Mouse (Mus musculus) hindbrain, embryonic 15.5 days (tissue): ENCODE measurements around the gene Cwc27. TPM values are rescaled to one million over a fixed set of nuclear protein-coding genes. Genes with fewer than 3 reads are reported as not detected.

Source experiments
- ATAC-seq: fragments of 200-750 bp; cut with Nextera tagmentation; 2 replicates; pipeline ENCODE4 v1.8.0; 2017; ENCODE audit warnings: low read depth, moderate number of reproducible peaks, moderate TSS enrichment; ENCODE audit not compliant: low FRiP score
- H3K27ac ChIP-seq: fragments of 300-500 bp; sonication (generic); replicated peaks from 2 replicates; pipeline ENCODE4 v1.5.1; 2015; ENCODE audit warnings: mild to moderate bottlenecking, inconsistent platforms
- H3K27me3 ChIP-seq: fragments of 300-500 bp; sonication (generic); 2 replicates; pipeline ENCODE4 v1.6.1; 2015; ENCODE audit warnings: control low read depth, inconsistent platforms
- H3K36me3 ChIP-seq: fragments of 300-500 bp; sonication (generic); 2 replicates; pipeline ENCODE4 v1.6.1; 2015; ENCODE audit warnings: control low read depth, inconsistent platforms
- H3K4me1 ChIP-seq: fragments of 300-500 bp; sonication (generic); replicated peaks from 2 replicates; pipeline ENCODE4 v1.6.1; 2015; ENCODE audit warnings: control low read depth, inconsistent platforms
- H3K4me2 ChIP-seq: fragments of 300-500 bp; sonication (generic); 2 replicates; pipeline ENCODE4 v1.6.1; 2015; ENCODE audit warnings: moderate library complexity, mild to moderate bottlenecking, inconsistent platforms
- H3K4me3 ChIP-seq: fragments of 300-500 bp; sonication (generic); 2 replicates; pipeline ENCODE4 v1.5.1; 2015; ENCODE audit warnings: mild to moderate bottlenecking, inconsistent platforms
- H3K9ac ChIP-seq: fragments of 300-500 bp; sonication (generic); 2 replicates; pipeline ENCODE4 v1.6.1; 2015; ENCODE audit warnings: inconsistent platforms
- H3K9me3 ChIP-seq: fragments of 300-500 bp; sonication (generic); 2 replicates; pipeline ENCODE4 v1.6.1; 2016; ENCODE audit warnings: control low read depth, inconsistent platforms
- WGBS: fragments of 180-500 bp; shearing (Covaris S2); methylation state at CpG from one replicate; pipeline ENCODE4 v1.1.7; 2015; 5-methylcytosine and 5-hydroxymethylcytosine counted together
- polyA plus RNA-seq: library from polyadenylated mRNA; unstranded; fragments of >200 nt; fragmentation: Nextera tagmentation; extraction: Ambion mirVana; gene quantifications from 2 replicates; pipeline ENCODE4 v1.2.1, GENCODE M21; 2015

Cwc27 gene
- polyA plus RNA-seq, 1 experiment from 2014 or later = 19.9 TPM

- Histone ChIP-seq H3K4me1 (no peaks in the 10 kb centered on the region), H3K4me2 (no peak overlapping the region), H3K27ac (no peak overlapping the region), H3K9ac (no peak overlapping the region), H3K9me3 (no peaks in the 10 kb centered on the region), H3K4me3 (no peak overlapping the region), H3K36me3 (no peaks in the 10 kb centered on the region), H3K27me3 (no peaks in the 10 kb centered on the region)
- 93% methylated on average over 4 of the region's 4 CpGs for WGBS
- no peak for ATAC-seq
Observed at GRCm38 (mm10) chr13:104762401-104762800, 54.5 kb downstream of the Cwc27 start.

DNA sequence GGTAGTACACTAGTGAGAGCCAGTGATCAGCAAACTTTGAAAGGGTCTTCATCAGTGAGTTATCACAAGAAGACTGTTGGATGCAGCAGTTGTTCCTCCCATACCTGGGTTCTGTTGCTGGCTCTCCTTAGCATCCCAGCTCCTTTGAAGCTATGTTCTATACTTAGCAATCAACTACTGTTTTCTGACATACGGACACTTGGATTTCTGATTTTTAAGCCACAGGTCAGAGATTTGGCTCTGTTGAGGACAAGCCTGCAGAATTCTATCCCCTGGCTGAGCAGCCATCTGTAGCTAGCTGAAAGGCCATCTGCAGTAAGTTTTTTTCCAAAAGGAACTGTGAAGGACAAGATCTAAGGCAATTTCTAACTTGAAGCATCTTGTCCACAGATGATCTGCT lies 57.6 kb downstream of the Cwc27 start:
- ATAC-seq = no peak
- H3K27me3 ChIP-seq = no peaks in the 10 kb centered on the region
- H3K9ac ChIP-seq = no peak overlapping the region
- no peak overlapping the region for H3K4me3 ChIP-seq
- no peak overlapping the region for H3K27ac ChIP-seq
- WGBS = 100% methylated on average over 1 of the region's 1 CpGs
- H3K36me3 ChIP-seq = no peaks in the 10 kb centered on the region
- H3K4me1 ChIP-seq = no peaks in the 10 kb centered on the region
- H3K4me2 ChIP-seq = no peak overlapping the region
- no peaks in the 10 kb centered on the region for H3K9me3 ChIP-seq

GRCm38 (mm10) chr13:104747032-104747431 lies 69.9 kb downstream of the Cwc27 start:
- no peaks in the 10 kb centered on the region for H3K36me3 ChIP-seq
- no peak overlapping the region for H3K4me2 ChIP-seq
- H3K4me1 ChIP-seq = no peaks in the 10 kb centered on the region
- H3K27ac ChIP-seq = no peak overlapping the region
- H3K9ac ChIP-seq = no peak overlapping the region
- no peaks in the 10 kb centered on the region for H3K27me3 ChIP-seq
- no peaks in the 10 kb centered on the region for H3K9me3 ChIP-seq
- H3K4me3 ChIP-seq = no peak overlapping the region
- no peak for ATAC-seq

GRCm38 (mm10) chr13:104742866-104743265 lies 74.1 kb downstream of the Cwc27 start:
- no peak overlapping the region for H3K4me3 ChIP-seq
- 79% methylated on average over 4 of the region's 4 CpGs for WGBS
- H3K9me3 ChIP-seq = no peaks in the 10 kb centered on the region
- H3K4me1 ChIP-seq = no peaks in the 10 kb centered on the region
- H3K4me2 ChIP-seq = no peak overlapping the region
- H3K9ac ChIP-seq = no peak overlapping the region
- no peak for ATAC-seq
- no peaks in the 10 kb centered on the region for H3K27me3 ChIP-seq
- no peaks in the 10 kb centered on the region for H3K36me3 ChIP-seq
- H3K27ac ChIP-seq = no peak overlapping the region

DNA sequence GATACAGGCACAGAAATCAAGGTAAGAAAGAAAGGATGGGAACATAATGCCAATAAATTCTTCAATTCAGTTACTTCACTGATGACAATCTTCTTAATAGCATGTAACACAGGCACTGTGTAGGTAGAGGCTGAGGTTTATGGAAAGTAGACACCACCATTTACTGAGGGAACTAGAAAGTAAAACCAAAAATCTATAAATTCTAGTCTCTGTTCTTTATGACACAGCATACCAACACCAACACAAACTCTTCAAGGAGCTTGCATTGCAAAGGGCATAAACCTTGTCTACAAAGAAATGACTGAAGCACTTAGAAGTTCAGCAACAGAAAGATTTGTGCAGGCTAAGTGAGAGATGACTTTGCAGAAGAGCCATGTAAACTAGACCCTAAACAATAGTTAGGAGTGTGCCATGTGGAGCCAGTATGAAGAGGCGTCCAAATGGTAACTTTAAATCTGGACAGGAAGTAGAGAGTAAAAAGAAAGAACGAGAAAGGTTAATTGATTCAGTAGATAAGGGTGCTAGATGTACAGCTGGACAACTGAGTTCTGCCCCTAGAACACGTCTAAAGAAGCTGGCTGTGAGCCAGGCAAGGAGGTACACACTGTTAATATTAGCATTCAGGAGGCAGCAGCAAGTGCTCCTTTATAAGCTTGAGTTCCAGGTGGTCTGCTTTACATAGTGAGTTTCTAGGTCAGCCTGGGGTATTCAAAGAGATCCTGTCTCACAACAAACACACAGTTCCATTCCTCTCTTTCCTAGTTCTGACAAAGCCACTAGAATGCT lies 87.5 kb downstream of the Cwc27 start:
- H3K27ac ChIP-seq = no peak overlapping the region
- no peak overlapping the region for H3K4me3 ChIP-seq
- no peak for ATAC-seq
- no peaks in the 10 kb centered on the region for H3K4me1 ChIP-seq
- H3K9me3 ChIP-seq = no peaks in the 10 kb centered on the region
- 0 out of 2 replicates have a peak, but pooled peaks cover 5% of the 10 kb centered on the region for H3K36me3 ChIP-seq
- 67% methylated on average over 3 of the region's 3 CpGs for WGBS
- no peak overlapping the region for H3K9ac ChIP-seq
- H3K4me2 ChIP-seq = no peak overlapping the region
- H3K27me3 ChIP-seq = no peaks in the 10 kb centered on the region

GRCm38 (mm10) chr13:104727681-104728080 lies 89.3 kb downstream of the Cwc27 start:
- no peaks in the 10 kb centered on the region for H3K9me3 ChIP-seq
- 0 out of 2 replicates have a peak, but pooled peaks cover 5% of the 10 kb centered on the region for H3K36me3 ChIP-seq
- H3K4me1 ChIP-seq = no peaks in the 10 kb centered on the region
- 88% methylated on average over 2 of the region's 2 CpGs for WGBS
- H3K4me3 ChIP-seq = no peak overlapping the region
- no peak overlapping the region for H3K9ac ChIP-seq
- no peak overlapping the region for H3K4me2 ChIP-seq
- no peak overlapping the region for H3K27ac ChIP-seq
- no peak for ATAC-seq
- H3K27me3 ChIP-seq = no peaks in the 10 kb centered on the region

DNA sequence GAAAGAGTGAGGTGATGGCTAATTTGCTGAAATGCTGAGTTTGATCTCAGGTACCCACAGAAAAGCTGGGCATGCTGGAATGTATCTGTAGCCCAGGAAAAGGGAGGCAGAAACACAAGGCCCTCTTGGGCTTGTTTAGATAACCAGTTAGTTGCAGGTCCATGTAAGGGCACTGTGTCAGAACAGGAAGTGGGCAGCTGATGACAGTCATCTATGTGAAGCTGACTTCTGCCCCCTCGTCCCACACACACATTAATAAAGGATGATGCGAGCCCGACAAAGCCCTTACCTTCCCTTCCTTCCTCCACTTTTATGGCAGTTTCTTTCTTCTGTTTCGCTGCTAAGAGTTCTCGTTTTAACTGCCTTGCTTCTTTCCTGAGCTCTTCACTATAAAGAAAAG lies 96.8 kb downstream of the Cwc27 start:
- Histone ChIP-seq H3K4me1 (no peaks in the 10 kb centered on the region), H3K9ac (no peak overlapping the region), H3K9me3 (no peaks in the 10 kb centered on the region), H3K4me2 (no peak overlapping the region), H3K27ac (no peak overlapping the region), H3K4me3 (no peak overlapping the region), H3K27me3 (no peaks in the 10 kb centered on the region), H3K36me3 (0 out of 2 replicates have a peak, but pooled peaks cover 3% of the 10 kb centered on the region)
- 90% methylated on average over 5 of the region's 5 CpGs for WGBS
- ATAC-seq = no peak

- H3K4me3 ChIP-seq = no peak overlapping the region
- no peaks in the 10 kb centered on the region for H3K9me3 ChIP-seq
- peaks cover 12% of the 10 kb centered on the region for H3K4me1 ChIP-seq
- no peak overlapping the region for H3K9ac ChIP-seq
- H3K27me3 ChIP-seq = no peaks in the 10 kb centered on the region
- ATAC-seq = peak; percentile 93
- 39% methylated on average over 6 of the region's 6 CpGs for WGBS
- H3K4me2 ChIP-seq = no peak overlapping the region
- H3K27ac ChIP-seq = peak overlapping the region; percentile 58
- H3K36me3 ChIP-seq = no peaks in the 10 kb centered on the region
Observed at GRCm38 (mm10) chr13:104694612-104695355, 122.2 kb downstream of the Cwc27 start.

DNA sequence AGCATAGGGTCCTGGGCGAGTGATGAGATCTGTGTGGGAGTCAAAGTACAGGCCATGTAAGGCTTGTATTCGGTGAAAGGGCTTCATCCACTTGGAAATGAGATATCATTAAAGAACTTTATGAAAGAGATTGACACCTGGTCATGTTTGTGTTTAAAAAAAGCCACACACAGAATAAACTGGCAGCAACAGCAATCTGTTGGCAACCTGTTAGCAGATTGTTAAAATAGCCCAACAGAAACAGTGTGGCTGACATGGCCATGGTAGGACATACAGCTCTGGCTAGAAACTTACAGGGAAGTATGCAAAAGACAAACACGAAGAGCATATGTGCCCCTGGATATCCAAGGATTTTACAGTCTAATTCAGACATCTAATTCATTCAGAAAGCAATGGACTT lies 124.2 kb downstream of the Cwc27 start:
- no peak for ATAC-seq
- Histone ChIP-seq H3K9me3 (no peaks in the 10 kb centered on the region), H3K27me3 (no peaks in the 10 kb centered on the region), H3K9ac (no peak overlapping the region), H3K4me2 (no peak overlapping the region), H3K27ac (no peak overlapping the region), H3K4me3 (no peak overlapping the region), H3K36me3 (no peaks in the 10 kb centered on the region), H3K4me1 (peaks cover 12% of the 10 kb centered on the region)
- WGBS = 91% methylated on average over 3 of the region's 3 CpGs

DNA sequence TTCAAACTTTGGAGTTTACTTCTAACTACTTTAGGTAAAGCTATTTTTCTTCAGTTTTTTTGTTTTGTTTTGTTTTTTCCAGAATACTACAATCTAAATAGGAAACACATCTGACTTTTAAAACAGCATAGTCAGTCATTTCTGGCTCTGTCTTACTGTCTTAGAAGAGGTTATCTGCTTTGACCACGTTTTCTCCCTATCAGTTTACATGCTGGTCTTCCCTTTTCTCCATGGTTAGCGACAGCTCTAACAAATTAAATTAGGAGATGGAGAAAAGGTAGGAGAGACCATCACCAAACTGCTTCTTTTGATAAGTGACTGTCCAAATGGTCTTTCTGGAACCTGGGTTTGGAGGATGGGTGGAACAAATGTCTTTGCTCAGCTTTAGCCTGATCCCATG lies 131.4 kb downstream of the Cwc27 start:
- H3K27me3 ChIP-seq = no peaks in the 10 kb centered on the region
- no peaks in the 10 kb centered on the region for H3K4me1 ChIP-seq
- ATAC-seq = no peak
- H3K9ac ChIP-seq = no peak overlapping the region
- H3K36me3 ChIP-seq = no peaks in the 10 kb centered on the region
- 90% methylated on average over 2 of the region's 2 CpGs for WGBS
- no peak overlapping the region for H3K4me2 ChIP-seq
- no peak overlapping the region for H3K27ac ChIP-seq
- no peak overlapping the region for H3K4me3 ChIP-seq
- H3K9me3 ChIP-seq = no peaks in the 10 kb centered on the region

DNA sequence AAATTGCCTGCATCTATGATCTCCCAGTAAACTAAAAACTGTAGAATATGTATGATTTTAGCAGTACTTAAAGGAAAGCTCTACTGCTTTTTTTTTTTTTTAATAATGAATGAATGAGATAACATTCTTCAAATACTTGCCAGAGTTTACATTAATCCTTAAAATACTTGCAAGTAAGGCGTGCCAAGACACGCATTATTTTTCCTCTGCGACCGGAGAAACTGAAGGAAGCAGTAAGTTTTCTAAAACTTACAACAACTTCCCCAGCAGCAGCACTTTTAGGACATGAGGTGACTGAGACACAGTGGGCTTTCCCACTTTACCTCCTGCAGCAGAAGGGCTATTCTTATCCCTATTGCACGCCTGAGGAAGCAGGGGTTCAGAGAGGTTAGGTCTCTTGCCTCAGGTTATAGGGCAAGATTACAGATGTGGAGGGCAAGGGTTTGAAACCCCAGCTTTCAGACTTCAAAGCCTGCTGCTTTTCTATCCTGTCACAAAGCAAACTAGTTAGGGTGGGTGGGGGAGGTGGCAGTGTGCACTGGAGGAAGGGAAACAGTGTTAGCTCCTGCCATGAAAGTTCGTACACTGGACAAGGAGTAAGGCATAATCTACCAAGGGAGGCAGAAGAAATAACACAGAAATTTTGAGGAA lies 132.5 kb downstream of the Cwc27 start:
- Histone ChIP-seq H3K27ac (no peak overlapping the region), H3K4me2 (no peak overlapping the region), H3K9ac (no peak overlapping the region), H3K9me3 (no peaks in the 10 kb centered on the region), H3K27me3 (no peaks in the 10 kb centered on the region), H3K4me1 (no peaks in the 10 kb centered on the region), H3K36me3 (no peaks in the 10 kb centered on the region), H3K4me3 (no peak overlapping the region)
- WGBS = 62% methylated on average over 6 of the region's 6 CpGs
- no peak for ATAC-seq

DNA sequence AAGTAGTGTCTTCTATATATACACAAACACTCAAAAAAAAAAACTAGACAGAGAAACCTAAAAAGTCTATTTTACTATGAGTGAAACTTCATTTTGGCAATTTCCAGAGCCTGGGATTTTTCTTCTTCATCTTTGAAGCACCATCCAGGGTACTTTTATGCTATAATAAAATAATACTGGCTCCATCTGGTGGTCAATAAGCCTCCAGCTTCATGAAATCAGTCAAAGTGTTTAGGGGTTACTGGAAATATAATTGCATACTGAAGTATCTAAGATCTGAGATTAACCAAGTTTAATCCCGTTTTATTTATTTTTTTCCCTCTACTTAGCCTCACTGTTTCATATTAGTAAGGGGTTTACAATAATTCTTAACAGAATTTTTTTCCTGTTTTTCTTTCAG lies 135.7 kb downstream of the Cwc27 start:
- Histone ChIP-seq H3K36me3 (no peaks in the 10 kb centered on the region), H3K9me3 (no peaks in the 10 kb centered on the region), H3K9ac (no peak overlapping the region), H3K27ac (no peak overlapping the region), H3K27me3 (no peaks in the 10 kb centered on the region), H3K4me1 (no peaks in the 10 kb centered on the region), H3K4me3 (no peak overlapping the region), H3K4me2 (no peak overlapping the region)
- WGBS = 74% methylated on average over 1 of the region's 1 CpGs
- no peak for ATAC-seq
